Mouse (Mus musculus): ENCODE data around the gene Gm17617. TPM values are rescaled to one million over a fixed set of nuclear protein-coding genes. Genes with fewer than 3 reads are reported as not detected.
A peak's percentile ranks its signal among the peaks of the same experiment; 100 is the strongest.
"Not testable (repeated sequence)": the region's sequence is repeated elsewhere in the genome, so short reads cannot be mapped to it uniquely, and the experiment has no call there.

Gm17617 gene
- total RNA-seq, 2 experiments from 2014 or later: not detected

- DNase-seq (ENCODE audit: low spot score in 2 of 2): no peak
Measured at GRCm38 (mm10) chr13:55135382-55135781, 2.0 kb upstream of the Gm17617 start.

- no peak for DNase-seq (ENCODE audit: low spot score in 2 of 2)
Measured at GRCm38 (mm10) chr13:55124903-55125302, 8.4 kb downstream of the Gm17617 start.

- DNase-seq (ENCODE audit: low spot score in 2 of 2): no peak
Measured at GRCm38 (mm10) chr13:55114375-55114774, 19.0 kb downstream of the Gm17617 start.

- peak in 1 of 2 experiments; percentile 22 for DNase-seq (ENCODE audit: low spot score in 2 of 2)
Measured at GRCm38 (mm10) chr13:55107694-55108093, 25.7 kb downstream of the Gm17617 start.

GRCm38 (mm10) chr13:55107116-55107515, 26.2 kb downstream of the Gm17617 start:
- DNase-seq (ENCODE audit: low spot score in 2 of 2): no peak

GRCm38 (mm10) chr13:55105953-55106691, 27.2 kb downstream of the Gm17617 start:
- DNase-seq (ENCODE audit: low spot score in 2 of 2): no peak

GRCm38 (mm10) chr13:55105045-55105952, 28.0 kb downstream of the Gm17617 start, which contains the start of gene Zfp346:
TSS of gene Zfp346 (plus strand) at chr13:55105311.
- peak; percentile 91 to 96 for DNase-seq (ENCODE audit: low spot score in 2 of 2)

- no peak for DNase-seq (ENCODE audit: low spot score in 2 of 2)
Measured at GRCm38 (mm10) chr13:55103351-55103750, 30.0 kb downstream of the Gm17617 start.

GRCm38 (mm10) chr13:55102366-55102765, 31.0 kb downstream of the Gm17617 start:
- DNase-seq (ENCODE audit: low spot score in 2 of 2): no peak

GRCm38 (mm10) chr13:55101627-55102026, 31.7 kb downstream of the Gm17617 start:
- DNase-seq (ENCODE audit: low spot score in 2 of 2): no peak

GRCm38 (mm10) chr13:55099726-55100478, 33.4 kb downstream of the Gm17617 start, which contains the start of gene Uimc1:
TSS of gene Uimc1 (minus strand) at chr13:55100300.
- DNase-seq (ENCODE audit: low spot score in 2 of 2): peak; percentile 68 to 85

GRCm38 (mm10) chr13:55099066-55099725, 34.2 kb downstream of the Gm17617 start:
- peak in 1 of 2 experiments; percentile 26 for DNase-seq (ENCODE audit: low spot score in 2 of 2)

GRCm38 (mm10) chr13:55097841-55098240, 35.5 kb downstream of the Gm17617 start:
- not testable (repeated sequence) for DNase-seq (ENCODE audit: low spot score in 2 of 2)

GRCm38 (mm10) chr13:55092588-55092987, 40.8 kb downstream of the Gm17617 start:
- peak in 1 of 2 experiments; percentile 74 for DNase-seq (ENCODE audit: low spot score in 2 of 2)

Other genes starting within 250 kb of the Gm17617 start
- 100 to 1,000 TPM; 160 to 161 TPM for gene Unc5a, start 184.1 kb downstream of the Gm17617 start, total RNA-seq (2021)
- 1 to 10 TPM in 1 of 2 experiments, under 1 TPM in 1; 0.99 to 1.1 TPM for gene Hk3, start 112.2 kb downstream of the Gm17617 start, total RNA-seq (2021)
- gene Uimc1, start 33.2 kb downstream of the Gm17617 start, total RNA-seq (2021): 10 to 100 TPM; 25.3 to 26.1 TPM
- gene Zfp346, start 28.2 kb downstream of the Gm17617 start, total RNA-seq (2021): 10 to 100 TPM; 39.0 to 42.2 TPM
- under 1 TPM; 0.12 to 0.41 TPM for gene Fgfr4, start 19.1 kb upstream of the Gm17617 start, total RNA-seq (2021)
- 100 to 1,000 TPM; 111 to 124 TPM for gene Nsd1, start 76.2 kb upstream of the Gm17617 start, total RNA-seq (2021)
- gene Prelid1, start 187.0 kb upstream of the Gm17617 start, total RNA-seq (2021): 100 to 1,000 TPM; 147 to 149 TPM
- 10 to 100 TPM; 79.1 to 82.6 TPM for gene Rab24, start 188.4 kb upstream of the Gm17617 start, total RNA-seq (2021)
- gene Mxd3, start 196.3 kb upstream of the Gm17617 start, total RNA-seq (2021): 1 to 10 TPM in 1 of 2 experiments, under 1 TPM in 1; 0.79 to 1.2 TPM
- 10 to 100 TPM; 65.9 to 66.8 TPM for gene Lman2, start 229.2 kb upstream of the Gm17617 start, total RNA-seq (2021)
- gene Rgs14, start 236.2 kb upstream of the Gm17617 start, total RNA-seq (2021): 100 to 1,000 TPM; 103 to 112 TPM

Measured in layer of hippocampus, adult 18-20 months (tissue).